Mouse (Mus musculus) heart, postnatal 0 days (tissue): ENCODE data around the gene Arhgef12.

ENCODE experiments used
- CTCF ChIP-seq: IDR thresholded peaks from 2 replicates; pipeline ENCODE4 v1.5.1; 2016; ENCODE audit warnings: antibody characterized with exemption, control low read depth, low read depth
- EP300 ChIP-seq: IDR thresholded peaks from 2 replicates; pipeline ENCODE4 v1.6.1; 2016; ENCODE audit warnings: antibody characterized with exemption, low read depth

- TF ChIP-seq CTCF: peak; percentile 12; the same call in 1 of the 2 replicates
- TF ChIP-seq EP300: no peak
Observed at GRCm38 (mm10) chr9:43116134-43116996, 9.3 kb upstream of the Arhgef12 start, which contains the start of gene Tmem136.
